Mouse (Mus musculus) brown adipose tissue, adult 24 weeks (tissue): ENCODE data around the gene Zfp764. TPM values are rescaled to one million over a fixed set of nuclear protein-coding genes. Genes with fewer than 3 reads are reported as not detected.
"Not testable (repeated sequence)": the region's sequence is repeated elsewhere in the genome, so short reads cannot be mapped to it uniquely, and the experiment has no call there.

Source experiments
- H3K27ac ChIP-seq: fragments of 200-500 bp; replicated peaks from 2 replicates; pipeline ENCODE4 v1.5.1; 2012; ENCODE audit warnings: low read depth, mild to moderate bottlenecking, low read length
- H3K4me1 ChIP-seq: fragments of 200-500 bp; 2 replicates; pipeline ENCODE4 v1.6.1; 2012; ENCODE audit warnings: low read length, mixed read lengths; ENCODE audit not compliant: control insufficient read depth, insufficient read depth, insufficient read length
- H3K4me3 ChIP-seq: fragments of 200-500 bp; 2 replicates; pipeline ENCODE4 v1.5.1; 2012; ENCODE audit warnings: low read depth, mild to moderate bottlenecking, low read length, moderate library complexity; ENCODE audit not compliant: insufficient read depth
- polyA plus RNA-seq: library from polyadenylated mRNA; stranded (reverse); fragments of >200 nt; gene quantifications from 2 replicates; pipeline ENCODE4 v1.2.4, GENCODE M21; 2012; ENCODE audit not compliant: missing spikeins, insufficient read depth, insufficient read length

Zfp764 gene
- polyA plus RNA-seq, 1 experiment = 2.6 TPM

- Histone ChIP-seq H3K27ac (no peak overlapping the region), H3K4me3 (no peak overlapping the region), H3K4me1 (no peaks in the 10 kb centered on the region)
Observed at GRCm38 (mm10) chr7:127371213-127371612, 35.4 kb downstream of the Zfp764 start.

- H3K4me1 ChIP-seq = no peaks in the 10 kb centered on the region
- no peak overlapping the region for H3K27ac ChIP-seq
- H3K4me3 ChIP-seq = no peak overlapping the region
Observed at GRCm38 (mm10) chr7:127366249-127366648, 40.4 kb downstream of the Zfp764 start.

DNA sequence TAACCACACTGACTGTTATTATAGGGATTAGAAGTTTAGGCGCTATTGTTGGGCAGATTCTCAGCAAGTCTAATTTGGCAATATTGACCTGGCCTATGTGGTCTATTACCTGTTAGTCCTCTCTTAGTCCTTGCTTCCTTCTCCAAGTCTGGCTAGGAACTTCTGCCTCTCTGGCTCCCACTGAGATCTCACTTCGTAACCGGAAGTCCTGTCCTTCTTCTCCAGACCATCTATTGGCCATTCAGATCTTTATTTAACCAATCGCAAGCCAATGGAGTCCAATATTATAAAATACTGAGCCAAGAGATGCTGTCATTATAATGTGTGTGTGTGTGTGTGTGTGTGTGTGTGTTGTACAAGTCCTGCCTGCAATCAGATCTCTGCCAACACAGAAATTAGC, 42.5 kb downstream of the Zfp764 start:
- no peaks in the 10 kb centered on the region for H3K4me1 ChIP-seq
- H3K27ac ChIP-seq = no peak overlapping the region
- peak overlapping the region; percentile 18 for H3K4me3 ChIP-seq

DNA sequence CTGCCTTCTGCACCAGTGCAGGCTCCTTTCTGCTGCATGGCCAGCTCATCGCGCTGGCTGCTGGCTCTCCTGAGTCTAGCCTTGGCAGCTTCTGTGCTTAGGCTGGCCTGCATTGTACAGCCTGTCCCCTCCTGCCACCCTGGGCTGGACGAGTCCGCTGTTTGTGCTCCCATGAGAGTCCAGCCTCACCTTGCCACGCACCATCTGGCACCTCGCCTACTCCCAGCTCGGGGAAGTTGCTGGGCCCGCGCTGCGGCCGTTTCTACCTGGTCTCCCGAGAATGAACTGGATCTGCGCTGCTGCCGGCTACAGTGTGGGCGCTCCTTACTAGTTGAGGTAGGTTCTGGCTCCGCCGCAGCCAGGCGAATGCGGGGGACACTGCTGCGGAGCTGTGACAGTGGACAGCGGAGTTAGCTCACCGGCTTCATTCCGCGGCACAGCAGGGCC, 43.1 kb downstream of the Zfp764 start:
- Histone ChIP-seq H3K4me3 (peak overlapping the region; percentile 18), H3K27ac (no peak overlapping the region), H3K4me1 (no peaks in the 10 kb centered on the region)

DNA sequence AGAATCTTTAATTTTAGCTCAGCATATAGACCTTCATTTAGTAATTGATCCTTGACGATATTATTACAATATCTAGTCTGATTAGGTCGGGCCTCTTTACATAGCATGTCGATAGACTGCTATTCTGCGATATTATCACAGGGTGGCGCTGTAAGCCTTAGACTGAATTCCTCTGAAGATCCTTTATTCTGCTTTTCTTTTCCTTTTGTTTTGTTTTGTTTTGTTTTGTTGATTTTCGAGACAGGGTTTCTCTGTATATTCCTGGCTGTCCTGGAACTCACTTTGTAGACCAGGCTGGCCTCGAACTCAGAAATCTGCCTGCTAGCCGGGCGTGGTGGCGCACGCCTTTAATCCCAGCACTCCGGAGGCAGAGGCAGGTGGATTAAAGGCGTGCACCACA, 44.2 kb downstream of the Zfp764 start:
- peak overlapping the region; percentile 58 for H3K4me3 ChIP-seq
- H3K27ac ChIP-seq, H3K4me1 ChIP-seq: not testable (repeated sequence)

GRCm38 (mm10) chr7:127361449-127361848, 45.2 kb downstream of the Zfp764 start:
- no peaks in the 10 kb centered on the region for H3K4me1 ChIP-seq
- no peak overlapping the region for H3K4me3 ChIP-seq
- H3K27ac ChIP-seq = no peak overlapping the region

- no peak overlapping the region for H3K27ac ChIP-seq
- H3K4me3 ChIP-seq = no peak overlapping the region
- H3K4me1 ChIP-seq = no peaks in the 10 kb centered on the region
Observed at GRCm38 (mm10) chr7:127360265-127360664, 46.4 kb downstream of the Zfp764 start.

DNA sequence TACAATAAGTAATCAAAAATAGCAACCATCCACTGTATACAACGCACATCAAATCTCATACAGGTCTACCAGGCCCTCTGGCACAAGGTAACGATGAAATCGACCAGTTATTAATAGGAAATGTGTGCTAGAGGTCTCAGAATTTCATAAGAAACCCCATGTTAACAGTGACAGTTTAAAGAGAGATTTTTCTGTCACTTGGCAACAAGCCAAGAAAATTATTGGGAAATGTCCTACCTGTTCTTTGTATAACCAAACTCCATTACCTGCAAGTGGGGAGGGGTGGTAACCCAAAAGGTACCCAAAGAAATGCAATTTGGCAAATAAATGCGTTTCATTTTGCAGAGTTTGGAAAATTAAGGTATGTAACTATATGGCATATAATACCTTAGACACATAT, 48.1 kb downstream of the Zfp764 start:
- no peak overlapping the region for H3K27ac ChIP-seq
- H3K4me1 ChIP-seq = no peaks in the 10 kb centered on the region
- no peak overlapping the region for H3K4me3 ChIP-seq

DNA sequence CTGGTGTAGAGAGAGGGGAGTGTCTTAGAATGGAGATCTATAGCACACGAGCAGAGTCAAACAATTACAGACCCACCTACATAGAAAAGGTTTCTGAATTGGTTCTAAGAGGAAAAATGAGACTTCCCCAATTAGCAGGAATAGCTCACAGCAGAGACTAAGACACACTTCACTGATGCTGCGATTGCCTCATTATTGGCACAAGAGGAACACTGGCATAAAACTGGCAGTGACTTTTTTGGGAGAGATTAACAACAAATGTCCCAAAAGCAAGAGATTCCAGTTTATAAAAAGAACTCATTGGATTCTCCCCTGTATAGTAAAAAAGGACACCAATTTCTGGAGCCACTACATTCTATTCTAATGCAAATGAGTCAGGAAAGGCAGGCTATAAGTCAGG, 48.8 kb downstream of the Zfp764 start:
- Histone ChIP-seq H3K27ac (no peak overlapping the region), H3K4me1 (no peaks in the 10 kb centered on the region), H3K4me3 (no peak overlapping the region)

GRCm38 (mm10) chr7:127355796-127356195, 50.8 kb downstream of the Zfp764 start:
- Histone ChIP-seq H3K4me1 (no peaks in the 10 kb centered on the region), H3K27ac (no peak overlapping the region), H3K4me3 (no peak overlapping the region)

Other genes with a start within 250 kb of the Zfp764 start
- gene Cd2bp2, start 210.8 kb downstream of the Zfp764 start, polyA plus RNA-seq = 15.3 and 17.4 TPM in 2 replicates
- gene Tbc1d10b, start 198.4 kb downstream of the Zfp764 start, polyA plus RNA-seq = 9.8 and 12.8 TPM in 2 replicates
- gene Mylpf, start 197.9 kb downstream of the Zfp764 start, polyA plus RNA-seq = 335 and 418 TPM in 2 replicates
- 3.3 and 3.4 TPM in 2 replicates for gene Zfp553, start 173.8 kb downstream of the Zfp764 start, polyA plus RNA-seq
- gene Sept1, start 173.7 kb downstream of the Zfp764 start, polyA plus RNA-seq = 10.9 and 19.3 TPM in 2 replicates
- gene Zfp771, start 162.5 kb downstream of the Zfp764 start, polyA plus RNA-seq = 7.1 and 14.4 TPM in 2 replicates
- 38.1 and 41.3 TPM in 2 replicates for gene Dctpp1, start 146.1 kb downstream of the Zfp764 start, polyA plus RNA-seq
- gene Sephs2, start 132.8 kb downstream of the Zfp764 start, polyA plus RNA-seq = 125 and 144 TPM in 2 replicates
- 1.1 and 2.3 TPM in 2 replicates for gene Itgal, start 110.6 kb downstream of the Zfp764 start, polyA plus RNA-seq
- 26.6 and 27.5 TPM in 2 replicates for gene Zfp768, start 61.2 kb downstream of the Zfp764 start, polyA plus RNA-seq
- 1.5 and 1.8 TPM in 2 replicates for gene Zfp747, start 30.8 kb downstream of the Zfp764 start, polyA plus RNA-seq
- 1.0 and 1.4 TPM in 2 replicates for gene 9130019O22Rik, start 19.7 kb downstream of the Zfp764 start, polyA plus RNA-seq
- 3.4 and 3.6 TPM in 2 replicates for gene E430018J23Rik, start 13.2 kb downstream of the Zfp764 start, polyA plus RNA-seq
- 4.1 and 6.6 TPM in 2 replicates for gene Zfp688, start 15.2 kb upstream of the Zfp764 start, polyA plus RNA-seq
- 0.40 and 1.3 TPM in 2 replicates for gene Zfp689, start 42.3 kb upstream of the Zfp764 start, polyA plus RNA-seq
- gene Prr14, start 52.8 kb upstream of the Zfp764 start, polyA plus RNA-seq = 26.0 and 27.1 TPM in 2 replicates
- 16.5 and 18.2 TPM in 2 replicates for gene Fbrs, start 72.4 kb upstream of the Zfp764 start, polyA plus RNA-seq
- 21.6 and 24.7 TPM in 2 replicates for gene Srcap, start 105.2 kb upstream of the Zfp764 start, polyA plus RNA-seq
- 0.28 and 3.4 TPM in 2 replicates for gene Gm42715, start 112.8 kb upstream of the Zfp764 start, polyA plus RNA-seq
- 2.0 TPM in 1 of 2 replicates, not detected in the other for gene Tmem265, start 154.6 kb upstream of the Zfp764 start, polyA plus RNA-seq
- gene Phkg2, start 166.5 kb upstream of the Zfp764 start, polyA plus RNA-seq = 15.9 and 17.1 TPM in 2 replicates
- 4.5 and 6.0 TPM in 2 replicates for gene Ccdc189, start 181.8 kb upstream of the Zfp764 start, polyA plus RNA-seq
- gene Rnf40, start 181.9 kb upstream of the Zfp764 start, polyA plus RNA-seq = 14.7 and 19.4 TPM in 2 replicates
- gene Zfp629, start 209.0 kb upstream of the Zfp764 start, polyA plus RNA-seq = 6.6 and 7.5 TPM in 2 replicates